16 mouse cellular contexts compared by ENCODE assay signal in the genomic region with DNA sequence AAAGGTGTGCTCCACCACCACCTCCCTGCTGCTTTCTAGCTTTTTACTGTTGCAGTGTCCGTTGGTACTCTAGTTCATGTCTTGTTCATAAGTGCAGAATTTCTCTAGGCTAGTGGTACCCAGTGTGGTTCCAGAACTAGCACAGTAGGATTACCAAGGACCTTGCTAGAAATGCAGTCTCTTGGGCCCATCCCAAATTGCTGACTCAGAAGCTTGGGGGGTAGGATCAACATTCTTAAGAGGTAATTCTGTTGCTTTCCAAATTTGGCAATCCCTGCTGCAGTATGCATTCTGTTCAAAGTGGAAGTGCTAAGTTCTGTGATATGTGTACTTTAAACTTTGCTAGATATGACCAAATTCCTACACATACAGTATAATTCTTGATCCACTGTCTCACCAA. TPM values are rescaled to one million over a fixed set of nuclear protein-coding genes. Genes with fewer than 3 reads are reported as not detected.
DNase-seq lines count a peak whose midpoint lies in the region.
"Had no signal": no experiment of that assay in that cellular context is flagged by ENCODE, and none has a peak within 500 bp of the region (broad histone marks: within the 10 kb centered on the region; RNA-seq: fewer than 3 reads in every experiment).

No protein-coding gene starts in this region.

- peak; percentile 57 for DNase-seq in heart, adult 11 months
- DNase-seq in heart, adult 8-10 months (ENCODE audit: low spot score), result no peak
- DNase-seq in 416B (ENCODE audit: low read depth), result peak; percentile 31
- peak; percentile 31 for DNase-seq in adrenal gland, adult 8-10 months
- peak; percentile 23 for DNase-seq in fat pad, adult 2 months (ENCODE audit: extremely low read depth, low read depth, low spot score)
- DNase-seq in left cerebral cortex, adult 9 months (ENCODE audit: low spot score in 2 of 2), result no peak
- no peak for DNase-seq in urinary bladder, postnatal 25 days (ENCODE audit: low spot score)
- no peak for DNase-seq in layer of hippocampus, postnatal 36 days
- DNase-seq: cerebellum, adult 9-10 months; forebrain, postnatal 0 days; gastrocnemius, postnatal 36 days; kidney, adult 2 months; kidney, postnatal 10 days; thymus, postnatal 14 days had no signal

RNA-seq across cellular contexts. Expression of a gene that starts 46.6 kb away (rescaled TPM):
- under 1 TPM; 0.41 to 0.76 (median 0.50) TPM for total RNA-seq in heart, adult 8-10 months (2022)
- 1 to 10 TPM; 3.0 to 5.8 (median 3.9) TPM for total RNA-seq in adrenal gland, adult 8-10 months (2022)
- 10 to 100 TPM; 15.3 to 17.2 TPM for total RNA-seq in layer of hippocampus, postnatal 36 days (2021)
- total RNA-seq: common myeloid progenitor, adult 5-6 weeks; megakaryocyte-erythroid progenitor cell, adult 5-6 weeks had no signal

RNA-seq across cellular contexts. Expression of a gene that starts 53.9 kb away (rescaled TPM):
- 100 to 1,000 TPM; 159 to 184 (median 160) TPM for total RNA-seq in heart, adult 8-10 months (2022)
- total RNA-seq in adrenal gland, adult 8-10 months (2022), result 100 to 1,000 TPM; 160 to 216 (median 189) TPM
- 100 to 1,000 TPM; 165 to 167 TPM for total RNA-seq in layer of hippocampus, postnatal 36 days (2021)

Comparison
In these comparisons a context has a peak if more than half of its experiments do, and no peak if none do; other contexts are left out.
1. DNase-seq: peak in heart, adult 11 months (single experiment), 416B (single experiment), adrenal gland, adult 8-10 months (single experiment) and fat pad, adult 2 months (single experiment); none in heart, adult 8-10 months (single experiment), left cerebral cortex, adult 9 months (0 of 2), urinary bladder, postnatal 25 days (single experiment) and layer of hippocampus, postnatal 36 days (0 of 2).